Mouse (Mus musculus): Measurements from ENCODE around the gene Cited4.

The Cited4 gene

GRCm38 (mm10) chr4:120666358-120667024, at the start of gene Cited4:
Gene Cited4, plus strand, starts transcription at chr4:120666572.
- peak; percentile 82 to 88 for DNase-seq

GRCm38 (mm10) chr4:120627728-120628127, 38.6 kb upstream of the Cited4 start:
- no peak for DNase-seq

GRCm38 (mm10) chr4:120630218-120630931, 36.0 kb upstream of the Cited4 start:
- DNase-seq, result no peak

DNA sequence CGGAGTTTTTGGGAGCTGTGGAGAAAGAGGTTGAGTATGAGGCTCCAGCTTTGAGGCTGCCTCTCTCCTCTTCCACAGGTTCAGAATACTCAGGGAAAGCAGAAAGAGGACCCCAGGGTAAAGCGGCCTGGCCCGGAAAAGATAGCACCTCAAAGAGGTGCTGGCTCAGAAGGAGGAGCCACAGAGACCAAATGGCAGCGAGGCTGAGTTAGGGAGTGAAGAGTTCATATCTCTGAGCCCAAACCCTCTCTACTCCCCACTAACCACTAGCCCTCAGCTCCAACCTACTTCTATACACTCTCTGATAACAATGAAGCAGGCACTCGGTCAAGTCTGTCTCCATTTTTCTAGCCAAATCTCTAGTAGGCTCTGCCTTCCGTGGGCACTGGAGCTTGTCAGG, 34.5 kb upstream of the Cited4 start:
- no peak for DNase-seq

DNA sequence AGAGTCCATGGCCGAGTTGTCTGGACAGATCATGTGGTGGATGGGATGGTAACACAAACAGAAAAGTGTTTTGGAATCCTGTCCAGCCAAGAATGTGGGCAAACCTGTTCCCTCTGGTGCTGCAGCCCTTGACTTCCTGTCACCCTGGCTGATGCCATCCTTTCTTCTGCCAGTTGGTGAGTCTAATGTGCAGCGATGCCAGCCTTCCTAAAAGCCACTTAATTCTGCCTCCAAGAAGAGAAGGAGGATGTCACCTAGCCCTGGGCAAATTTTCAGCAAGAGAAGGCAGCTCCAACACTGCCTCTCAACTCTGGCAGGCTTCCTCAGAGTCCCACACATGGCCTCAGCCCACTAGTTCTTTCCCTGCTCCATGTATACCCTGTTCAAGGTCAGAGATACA, 31.0 kb upstream of the Cited4 start:
- no peak for DNase-seq

DNA sequence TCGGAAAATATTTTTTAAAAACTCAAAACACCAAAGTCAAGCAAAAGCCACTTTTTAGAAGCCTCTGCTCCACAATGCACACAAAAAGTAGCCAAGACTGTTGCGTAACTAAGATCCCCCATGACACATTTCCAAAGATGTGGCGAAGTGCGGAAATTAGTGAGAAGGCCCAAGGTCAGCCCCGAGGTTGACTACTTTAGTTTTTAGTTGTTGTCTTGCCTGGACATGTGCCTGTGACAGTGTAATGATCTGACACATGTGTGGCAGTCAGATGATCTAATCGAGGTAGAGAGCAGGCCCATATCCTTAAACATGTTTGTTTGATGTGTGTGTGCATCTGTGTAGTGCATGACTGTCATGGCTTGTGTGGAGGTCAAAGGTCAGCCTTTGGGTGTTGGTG, 24.4 kb upstream of the Cited4 start:
- DNase-seq, result no peak

GRCm38 (mm10) chr4:120643899-120644298, 22.5 kb upstream of the Cited4 start:
- no peak for DNase-seq

DNA sequence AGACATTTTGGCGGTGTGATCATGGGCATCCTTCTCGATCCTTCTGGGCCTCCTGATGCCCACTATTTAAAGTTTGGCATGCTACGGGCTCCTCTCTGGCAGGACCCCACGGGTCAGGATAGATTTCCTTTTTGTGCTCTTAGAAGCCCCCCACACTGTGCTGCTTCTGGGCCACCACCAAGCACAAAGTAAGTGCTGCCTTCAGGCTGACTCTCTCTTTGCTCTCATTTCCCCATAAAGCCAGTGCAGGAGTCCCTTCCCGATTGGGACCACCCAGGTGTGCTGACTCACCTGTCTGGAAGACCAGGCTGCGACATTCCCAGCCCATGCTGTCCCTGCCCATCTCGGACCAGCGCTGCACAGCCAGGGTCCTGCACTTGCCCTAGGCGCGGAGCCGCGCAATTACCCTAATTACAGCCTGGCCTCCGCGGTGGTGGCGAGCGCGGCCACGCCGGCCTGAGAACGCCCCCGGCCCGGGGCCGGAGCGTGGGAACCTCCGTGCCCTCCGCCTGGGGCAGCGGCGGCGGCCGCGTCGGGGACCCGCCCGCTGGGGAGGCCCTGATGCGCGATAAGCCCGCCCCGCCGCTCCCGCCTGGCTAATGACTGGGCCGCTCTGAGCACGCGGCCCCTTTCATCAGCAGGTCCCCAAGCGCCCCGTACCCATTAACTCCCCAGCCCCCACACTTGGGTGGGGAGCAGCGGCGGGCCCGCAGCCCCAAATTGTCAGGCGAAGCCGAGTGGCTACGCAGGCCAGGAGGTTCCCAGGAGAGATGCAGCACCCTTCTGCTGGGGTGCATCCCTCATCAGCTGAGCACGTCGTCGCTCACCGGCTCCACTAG, 16.8 kb upstream of the Cited4 start:
- no peak for DNase-seq

DNA sequence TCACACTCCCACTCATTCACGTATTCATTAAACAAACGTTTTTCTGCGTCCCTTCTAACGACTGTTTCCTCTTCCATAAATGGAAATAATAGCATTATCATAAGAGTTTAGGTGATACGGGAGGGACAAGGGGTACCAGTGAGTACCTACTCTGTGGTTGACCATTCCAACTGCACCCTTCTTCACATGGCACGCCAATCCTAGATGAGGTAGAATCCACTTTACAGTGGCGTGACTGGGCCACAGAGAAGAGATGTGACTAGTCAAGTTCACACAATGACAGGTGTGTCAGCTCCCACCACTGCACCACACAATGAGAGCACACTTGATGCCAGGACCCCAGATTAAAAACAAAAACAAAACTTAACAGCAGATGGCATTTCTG, 16.2 kb upstream of the Cited4 start:
- no peak for DNase-seq

DNA sequence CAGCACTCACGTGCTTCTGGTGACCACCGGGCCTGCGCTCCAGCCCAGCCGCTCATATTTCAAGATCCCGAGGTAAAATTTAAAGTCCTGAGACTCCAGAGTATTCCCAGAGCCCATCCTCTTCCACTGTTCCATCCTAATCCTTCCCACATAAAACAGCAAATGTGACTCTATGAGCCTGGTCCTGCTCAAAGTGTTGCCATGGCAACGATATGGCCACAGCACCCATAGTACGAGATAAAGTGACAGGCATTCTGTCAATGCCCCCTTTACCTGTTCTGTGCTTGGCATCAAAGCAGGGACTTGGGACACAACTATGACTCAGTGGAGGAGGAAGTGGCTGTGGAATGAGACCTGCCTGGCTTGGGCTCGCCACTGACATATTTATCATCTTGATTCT, 10.5 kb upstream of the Cited4 start:
- DNase-seq, result no peak

GRCm38 (mm10) chr4:120660485-120660884, 5.9 kb upstream of the Cited4 start:
- DNase-seq, result no peak

GRCm38 (mm10) chr4:120664601-120665000, 1.8 kb upstream of the Cited4 start:
- DNase-seq, result no peak

DNA sequence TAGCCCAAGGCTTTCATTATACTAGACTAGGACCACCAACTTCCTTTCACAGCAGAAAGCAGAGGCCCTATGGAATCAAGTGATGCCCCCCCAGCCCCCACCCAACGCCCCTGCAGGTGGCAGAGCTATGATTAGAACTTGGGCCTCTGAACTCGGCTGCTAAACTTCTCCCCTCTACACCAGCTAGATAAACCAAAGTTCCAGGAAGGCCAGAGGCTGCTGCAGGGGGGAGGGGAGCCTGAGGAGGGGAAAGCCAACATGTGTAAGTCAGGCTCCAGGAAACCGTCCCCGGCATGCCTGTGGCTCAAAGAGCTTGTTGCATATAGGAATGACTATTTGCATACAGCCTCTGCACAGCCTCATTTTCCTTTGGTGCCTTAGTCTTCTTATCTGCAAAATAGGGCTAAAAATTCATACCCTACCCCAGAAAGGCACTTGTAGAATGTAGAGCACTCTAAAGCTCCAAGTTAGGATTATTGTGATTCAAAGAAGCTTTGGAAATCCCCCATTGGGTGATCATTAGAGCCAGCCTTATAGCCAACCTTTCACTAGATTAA, 1.1 kb upstream of the Cited4 start:
- DNase-seq, result no peak

- DNase-seq, result no peak
These were observed 590 bp upstream of the Cited4 start for GRCm38 (mm10) chr4:120665782-120666181.

- DNase-seq, result peak; percentile 16 to 52
These were observed 701 bp downstream of the Cited4 start for GRCm38 (mm10) chr4:120667045-120667501.

DNA sequence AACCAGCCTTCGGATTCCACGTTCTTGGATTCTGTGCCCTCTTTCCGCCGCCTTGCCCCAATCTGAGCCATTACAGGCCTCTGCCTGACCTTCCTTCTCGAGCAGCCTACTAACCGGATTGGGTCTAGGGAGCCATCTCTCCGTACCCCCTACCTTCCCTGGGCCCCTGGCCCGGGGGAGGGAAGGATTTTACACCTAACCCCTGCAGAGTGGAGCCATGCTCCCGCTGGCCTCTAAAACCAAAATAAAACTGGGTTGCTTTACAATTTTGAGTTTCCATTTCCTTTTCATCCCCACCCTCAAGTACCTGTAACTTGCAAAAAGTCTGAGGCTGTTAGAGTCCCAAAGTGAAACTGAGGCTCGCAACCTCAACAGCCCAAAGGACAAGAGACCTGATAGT, 1.2 kb downstream of the Cited4 start:
- no peak for DNase-seq

DNA sequence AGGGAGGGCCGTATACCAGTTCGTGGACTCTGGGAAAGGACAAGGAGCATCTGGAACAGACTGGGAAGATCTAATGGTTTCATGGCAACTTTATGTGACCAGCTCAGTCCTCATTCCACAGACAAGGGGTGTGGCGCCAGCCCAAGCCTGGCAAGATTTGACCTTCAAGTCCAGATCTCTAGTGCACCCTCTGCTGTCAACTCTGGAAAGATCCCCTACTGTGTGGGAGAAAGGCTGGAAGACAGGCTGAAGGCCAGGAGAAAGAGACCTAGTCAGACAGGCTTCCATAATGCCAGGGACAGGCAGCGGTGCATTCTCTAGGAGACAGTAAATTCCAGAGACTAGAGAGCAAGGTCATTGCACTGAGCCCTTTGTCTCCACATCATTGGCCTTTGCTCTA, 2.2 kb downstream of the Cited4 start:
- DNase-seq, result no peak

- no peak for DNase-seq
These were observed 3.2 kb downstream of the Cited4 start for GRCm38 (mm10) chr4:120669585-120669984.

GRCm38 (mm10) chr4:120671046-120671445, 4.7 kb downstream of the Cited4 start:
- no peak for DNase-seq

DNA sequence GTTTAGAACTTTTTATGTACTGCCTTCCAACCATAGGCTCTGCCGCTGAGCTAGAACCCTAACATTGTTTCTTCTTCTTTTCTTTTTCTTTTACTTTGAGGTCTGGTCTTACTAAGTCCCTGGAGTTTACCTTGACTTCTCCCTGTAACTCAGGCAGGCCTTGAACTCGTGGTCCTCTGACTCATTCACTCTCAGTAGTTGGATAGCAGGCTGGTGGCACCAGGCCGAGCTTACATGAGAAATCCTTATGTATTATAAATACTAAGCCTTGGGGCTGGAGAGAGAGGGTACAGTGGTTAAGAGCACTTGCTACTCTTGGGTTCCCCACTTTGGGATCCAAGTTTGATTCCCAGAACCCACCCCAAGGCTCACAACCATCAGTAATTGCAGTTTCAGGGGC, 7.2 kb downstream of the Cited4 start:
- DNase-seq, result no peak

DNA sequence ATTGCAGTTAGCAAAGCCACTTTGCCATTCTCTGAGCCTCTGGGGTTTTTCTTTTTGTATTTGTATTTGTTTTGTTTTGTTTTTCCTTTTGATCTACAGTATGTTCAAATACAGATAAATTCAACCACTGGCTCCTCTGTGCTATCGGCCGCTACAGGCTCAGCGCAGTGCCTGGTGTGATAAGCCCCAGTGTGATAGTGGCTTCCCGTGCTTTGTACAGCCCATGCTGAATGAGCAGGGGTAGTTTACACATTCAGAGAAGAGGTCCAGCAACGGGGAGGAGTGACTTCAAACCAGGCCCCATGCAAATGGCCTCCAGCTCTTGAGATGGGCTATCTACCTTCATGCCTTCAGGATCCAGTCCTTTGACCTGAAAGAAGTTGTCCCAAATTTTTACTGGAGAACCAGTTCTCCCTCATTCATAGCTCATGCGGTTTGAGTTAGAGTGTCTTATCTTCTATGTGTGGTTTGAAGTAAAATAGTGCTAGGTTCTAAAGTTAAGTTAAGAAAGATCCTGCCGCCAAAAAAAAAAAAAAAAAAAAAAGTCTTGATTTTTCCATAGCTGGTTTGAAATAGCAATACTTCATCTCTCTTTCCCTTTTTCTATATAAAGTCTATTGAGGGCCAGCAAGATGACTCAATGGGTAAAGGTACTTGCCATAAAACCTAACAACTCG, 8.5 kb downstream of the Cited4 start:
- no peak for DNase-seq

- DNase-seq, result no peak
These were observed 9.3 kb downstream of the Cited4 start for GRCm38 (mm10) chr4:120675640-120676039.

DNA sequence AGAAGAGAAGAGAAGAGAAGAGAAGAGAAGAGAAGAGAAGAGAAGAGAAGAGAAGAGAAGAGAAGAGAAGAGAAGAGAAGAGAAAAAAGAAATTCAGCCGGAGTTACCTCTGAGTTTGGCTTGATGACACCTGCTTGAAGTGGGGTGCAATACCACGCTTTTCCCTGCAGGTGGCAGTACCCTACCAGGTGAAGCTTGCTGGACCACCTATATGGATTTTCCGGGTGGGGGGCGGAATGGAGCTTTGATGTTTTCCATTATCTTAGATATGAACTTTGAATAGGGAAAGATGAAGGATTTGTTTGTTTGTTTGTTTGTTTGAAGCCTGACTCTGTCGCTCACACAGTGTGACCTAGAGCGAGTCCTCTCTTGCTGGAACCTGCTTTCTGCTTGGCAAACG, 14.6 kb downstream of the Cited4 start:
- peak in 1 of 2 experiments; percentile 24 for DNase-seq

All from spleen, adult 18-20 months (tissue).